Mouse (Mus musculus) G1E (cell line): ENCODE results near the gene Rhou.

Source experiments
- CTCF ChIP-seq: IDR thresholded peaks from 2 replicates; pipeline ENCODE4 v1.5.1; 2012; ENCODE audit warnings: low read depth, low read length, inconsistent platforms, mixed read lengths
- GATA1 ChIP-seq: IDR thresholded peaks from 2 replicates; pipeline ENCODE4 v1.6.1; 2012; ENCODE audit warnings: borderline replicate concordance, low read length, inconsistent platforms, mixed read lengths
- GATA2 ChIP-seq: IDR thresholded peaks from 2 replicates; pipeline ENCODE4 v1.6.1; 2012; ENCODE audit warnings: low read depth, low read length, inconsistent platforms, borderline replicate concordance
- POLR2AphosphoS5 ChIP-seq: IDR thresholded peaks from 2 replicates; pipeline ENCODE4 v1.6.1; 2012; ENCODE audit warnings: low read depth, low read length, inconsistent platforms; ENCODE audit not compliant: insufficient replicate concordance

DNA sequence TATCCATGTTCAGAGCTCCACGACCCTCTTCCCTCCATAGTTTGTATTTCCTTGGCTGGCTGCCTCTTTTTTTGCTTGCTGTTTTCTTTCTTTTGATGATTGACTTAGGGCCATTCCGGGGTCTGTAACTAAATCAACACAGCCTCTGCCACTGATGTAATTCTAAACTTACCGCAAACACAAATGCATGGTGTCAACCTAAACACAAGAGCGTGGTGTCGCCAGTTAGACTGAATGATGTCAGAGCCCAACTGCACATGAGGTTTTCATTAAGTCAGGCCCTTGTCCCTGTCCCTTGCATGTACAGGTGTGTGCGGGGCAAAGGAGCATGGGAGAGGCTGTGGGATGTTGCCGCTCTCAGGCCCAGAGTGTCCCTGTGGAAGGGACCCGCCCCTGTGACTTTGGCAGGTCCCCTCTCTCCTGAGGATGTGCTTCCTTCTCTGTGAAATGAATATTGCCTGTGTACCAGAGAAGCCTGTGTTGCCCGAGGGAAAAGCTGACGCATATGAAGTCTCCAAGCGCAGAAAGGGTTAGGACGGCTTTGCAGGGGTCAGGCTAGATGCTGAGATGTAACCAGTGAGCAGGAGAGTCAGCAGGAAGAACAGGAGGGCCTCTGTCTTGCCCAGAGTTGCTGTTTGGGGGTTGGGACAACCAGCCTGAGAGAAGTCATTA, 46.8 kb downstream of the Rhou start:
- no peak for TF ChIP-seq GATA1
- TF ChIP-seq POLR2AphosphoS5 = no peak
- no peak for TF ChIP-seq CTCF
- no peak for TF ChIP-seq GATA2
